Mouse (Mus musculus) kidney, postnatal 0 days (tissue): ENCODE results near the gene Map3k20. TPM values are rescaled to one million over a fixed set of nuclear protein-coding genes. Genes with fewer than 3 reads are reported as not detected.

ENCODE experiments used
- ATAC-seq: fragments of 200-750 bp; cut with Nextera tagmentation; replicated peaks from 2 replicates; pipeline ENCODE4 v1.8.0; 2017; ENCODE audit warnings: low read depth, moderate number of reproducible peaks, moderate TSS enrichment, moderate library complexity; ENCODE audit not compliant: low FRiP score
- DNase-seq: peaks from one replicate; pipeline ENCODE4 v3.0.0-alpha.2; 2016; ENCODE audit warnings: low spot score
- H3K27ac ChIP-seq: fragments of 300-500 bp; sonication (generic); 2 replicates; pipeline ENCODE4 v1.5.1; 2014; ENCODE audit warnings: mild to moderate bottlenecking
- H3K27me3 ChIP-seq: fragments of 300-500 bp; sonication (generic); 2 replicates; pipeline ENCODE4 v1.6.1; 2014; ENCODE audit warnings: low read length, mixed read lengths; ENCODE audit not compliant: insufficient read depth
- H3K36me3 ChIP-seq: fragments of 300-500 bp; sonication (generic); 2 replicates; pipeline ENCODE4 v1.6.1; 2014; ENCODE audit warnings: low read length, mixed read lengths; ENCODE audit not compliant: insufficient read depth
- H3K4me1 ChIP-seq: fragments of 300-500 bp; sonication (generic); replicated peaks from 2 replicates; pipeline ENCODE4 v1.6.1; 2014; ENCODE audit warnings: antibody characterized with exemption, low read length, mixed read lengths; ENCODE audit not compliant: insufficient read depth
- H3K4me2 ChIP-seq: fragments of 300-500 bp; sonication (generic); 2 replicates; pipeline ENCODE4 v1.6.1; 2014; ENCODE audit warnings: mild to moderate bottlenecking, low read length, moderate library complexity, mixed read lengths
- H3K4me3 ChIP-seq: fragments of 300-500 bp; sonication (generic); replicated peaks from 2 replicates; pipeline ENCODE4 v1.5.1; 2014; ENCODE audit warnings: low read depth, low read length
- H3K9ac ChIP-seq: fragments of 300-500 bp; sonication (generic); 2 replicates; pipeline ENCODE4 v1.6.1; 2014; ENCODE audit warnings: low read depth, low read length
- H3K9me3 ChIP-seq: fragments of 300-500 bp; sonication (generic); replicated peaks from 2 replicates; pipeline ENCODE4 v1.6.1; 2016; ENCODE audit warnings: low read length, inconsistent platforms, mixed read lengths
- CTCF ChIP-seq: IDR thresholded peaks from 2 replicates; pipeline ENCODE4 v1.5.1; 2016; ENCODE audit warnings: antibody characterized with exemption, low read depth, mild to moderate bottlenecking, moderate library complexity
- WGBS: fragments of 180-500 bp; shearing (Covaris S2); extraction: QIAGEN DNeasy Blood & Tissue Kit; methylation state at CpG from one replicate; pipeline ENCODE4 v1.1.7; 2014; 5-methylcytosine and 5-hydroxymethylcytosine counted together
- polyA plus RNA-seq: library from polyadenylated mRNA; unstranded; fragments of >200 nt; fragmentation: Nextera tagmentation; extraction: Ambion mirVana; gene quantifications from 2 replicates; pipeline ENCODE4 v1.2.1, GENCODE M21; 2015

The Map3k20 gene
- polyA plus RNA-seq, 1 experiment from 2014 or later, result 10.1 TPM

DNA sequence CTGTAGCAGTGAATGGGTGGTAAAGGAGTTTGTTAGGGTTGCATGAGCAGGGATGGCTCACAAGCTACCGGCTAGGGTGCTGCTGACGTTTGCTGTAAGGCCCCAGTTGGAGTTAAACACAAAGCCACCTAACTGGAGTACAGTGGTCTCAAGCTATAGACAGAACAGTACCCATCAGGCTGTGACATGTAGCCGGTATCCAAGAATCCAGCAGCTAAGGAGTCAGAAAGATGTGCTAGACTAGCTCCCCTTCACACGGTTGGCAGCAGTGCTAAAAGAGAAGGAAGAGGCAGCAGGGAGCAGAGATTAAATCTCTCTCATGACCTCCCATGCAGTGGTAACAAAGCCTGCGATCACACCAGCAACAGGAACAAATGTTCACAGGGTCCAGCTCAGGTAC is 36.2 kb downstream of the Map3k20 start:
- Histone ChIP-seq H3K4me3 (no peak overlapping the region), H3K9me3 (no peaks in the 10 kb centered on the region), H3K27me3 (no peaks in the 10 kb centered on the region), H3K27ac (no peak overlapping the region), H3K9ac (no peak overlapping the region), H3K4me1 (peaks cover 30% of the 10 kb centered on the region), H3K4me2 (no peak overlapping the region), H3K36me3 (no peaks in the 10 kb centered on the region)
- ATAC-seq (no peak), DNase-seq (no peak)
- WGBS, result 67% methylated on average over 5 of the region's 5 CpGs
- no peak for TF ChIP-seq CTCF

DNA sequence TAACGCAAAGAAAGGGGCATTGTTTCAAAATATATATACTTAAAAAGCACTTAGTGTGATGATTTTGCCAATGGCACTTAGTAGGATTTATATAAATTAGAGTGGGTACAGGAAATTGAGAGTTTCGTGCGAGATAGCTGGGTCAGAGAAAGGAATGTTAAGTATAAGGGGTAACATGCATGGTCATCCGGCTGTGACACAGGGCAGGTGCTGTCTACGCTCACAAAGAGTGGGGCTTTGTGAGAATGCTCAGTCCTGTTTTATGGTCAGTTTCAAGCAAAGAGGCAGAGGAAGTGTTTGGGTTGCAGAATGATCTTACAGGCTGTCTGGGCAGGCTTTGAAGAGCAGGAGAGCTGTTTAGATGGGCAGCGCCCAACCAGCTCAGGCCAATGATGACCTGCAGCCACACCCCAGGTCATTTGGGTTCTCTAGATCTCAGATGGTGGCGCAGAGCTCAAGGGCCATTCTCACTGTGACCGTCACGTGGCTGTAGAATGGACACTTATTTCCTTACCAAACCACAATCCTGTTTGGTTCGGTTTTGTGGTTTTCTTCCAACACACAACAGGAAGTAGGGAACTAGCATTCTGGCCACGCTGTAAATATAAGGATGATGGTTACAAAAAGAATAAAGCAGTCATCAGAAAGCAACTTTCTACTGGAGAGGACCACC is 37.4 kb downstream of the Map3k20 start:
- ATAC-seq (no peak), DNase-seq (no peak)
- no peak overlapping the region for H3K9ac ChIP-seq
- H3K9me3 ChIP-seq, result no peaks in the 10 kb centered on the region
- H3K4me3 ChIP-seq, result no peak overlapping the region
- H3K27me3 ChIP-seq, result no peaks in the 10 kb centered on the region
- 46% methylated on average over 11 of the region's 11 CpGs for WGBS
- TF ChIP-seq CTCF, result no peak
- H3K27ac ChIP-seq, result no peak overlapping the region
- peak overlapping the region; percentile 27; the same call in 1 of the 2 replicates for H3K4me2 ChIP-seq
- H3K36me3 ChIP-seq, result no peaks in the 10 kb centered on the region
- peaks cover 34% of the 10 kb centered on the region for H3K4me1 ChIP-seq

DNA sequence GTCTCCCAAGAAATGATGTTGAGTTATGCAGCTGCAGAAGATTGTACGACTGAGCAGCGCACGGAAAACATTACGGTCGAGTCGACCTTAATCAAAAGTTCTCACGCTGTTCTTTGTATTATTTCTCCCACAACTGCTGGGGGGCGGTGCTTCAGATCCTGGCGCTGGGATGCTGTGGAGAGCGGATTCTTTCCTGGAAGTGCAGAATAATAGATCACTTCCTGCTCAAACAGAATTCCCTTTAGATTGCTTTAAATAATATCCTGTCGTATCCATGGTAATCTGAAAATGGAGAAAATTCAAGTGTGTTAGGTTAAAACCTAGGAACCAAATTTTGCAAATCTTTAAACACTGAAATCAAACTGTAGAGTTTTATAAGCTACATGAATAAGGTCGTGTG is 39.0 kb downstream of the Map3k20 start:
- H3K4me1 ChIP-seq, result peaks cover 24% of the 10 kb centered on the region
- no peak overlapping the region for H3K4me3 ChIP-seq
- H3K9me3 ChIP-seq, result no peaks in the 10 kb centered on the region
- no peak for TF ChIP-seq CTCF
- no peak overlapping the region for H3K27ac ChIP-seq
- WGBS, result 58% methylated on average over 12 of the region's 12 CpGs
- ATAC-seq (no peak), DNase-seq (peak; percentile 66)
- H3K27me3 ChIP-seq, result no peaks in the 10 kb centered on the region
- no peaks in the 10 kb centered on the region for H3K36me3 ChIP-seq
- H3K9ac ChIP-seq, result no peak overlapping the region
- no peak overlapping the region for H3K4me2 ChIP-seq

DNA sequence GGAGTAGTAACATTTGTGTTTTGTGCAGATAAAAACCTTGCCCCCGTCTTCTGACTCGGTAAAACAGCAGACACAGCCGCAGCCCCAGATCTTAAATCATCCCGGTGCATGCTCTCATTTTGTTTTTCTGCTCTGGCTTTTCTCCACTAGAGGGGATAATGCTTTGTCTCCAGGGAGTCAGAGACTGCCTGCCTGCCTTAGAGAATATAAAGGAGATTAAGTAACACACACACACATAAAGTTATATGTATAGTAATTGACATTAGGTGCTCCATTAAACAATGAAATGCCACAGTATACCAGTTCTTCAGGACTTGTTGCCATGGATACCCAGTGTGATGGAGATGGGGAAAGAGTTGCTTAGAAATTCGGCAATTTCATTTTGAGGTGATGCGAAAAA is 41.1 kb downstream of the Map3k20 start:
- Histone ChIP-seq H3K36me3 (no peaks in the 10 kb centered on the region), H3K27me3 (no peaks in the 10 kb centered on the region), H3K27ac (no peak overlapping the region), H3K9me3 (no peaks in the 10 kb centered on the region), H3K4me3 (no peak overlapping the region), H3K4me1 (peaks cover 22% of the 10 kb centered on the region), H3K4me2 (no peak overlapping the region), H3K9ac (no peak overlapping the region)
- ATAC-seq (no peak), DNase-seq (peak; percentile 77)
- peak; percentile 66 for TF ChIP-seq CTCF
- WGBS, result 46% methylated on average over 6 of the region's 6 CpGs

DNA sequence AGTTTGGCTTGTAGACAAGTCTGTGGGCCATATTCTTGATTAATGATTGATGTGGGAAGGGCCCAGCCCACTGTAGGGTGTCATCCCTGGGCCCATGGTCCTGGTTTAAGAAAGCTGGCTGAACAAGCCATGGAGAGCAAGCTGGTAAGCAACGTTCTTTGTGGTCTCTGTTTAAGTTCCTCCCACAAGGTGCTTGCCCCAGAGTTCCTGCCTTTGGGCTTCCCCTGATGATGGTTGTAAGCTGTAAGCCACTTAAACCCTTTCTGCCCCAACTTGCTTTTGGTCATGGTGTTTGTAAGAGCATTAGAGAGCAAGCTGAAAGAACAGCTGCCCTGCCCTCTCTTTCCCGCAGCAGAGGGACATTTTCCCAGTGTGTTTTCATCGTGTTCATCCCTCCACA is 43.0 kb downstream of the Map3k20 start:
- no peak for TF ChIP-seq CTCF
- DNase-seq (no peak), ATAC-seq (no peak)
- Histone ChIP-seq H3K4me1 (peaks cover 9% of the 10 kb centered on the region), H3K36me3 (no peaks in the 10 kb centered on the region), H3K27ac (no peak overlapping the region), H3K4me2 (no peak overlapping the region), H3K27me3 (no peaks in the 10 kb centered on the region), H3K4me3 (no peak overlapping the region), H3K9ac (no peak overlapping the region), H3K9me3 (no peaks in the 10 kb centered on the region)
- WGBS, result 70% methylated on average over 3 of the region's 3 CpGs

DNA sequence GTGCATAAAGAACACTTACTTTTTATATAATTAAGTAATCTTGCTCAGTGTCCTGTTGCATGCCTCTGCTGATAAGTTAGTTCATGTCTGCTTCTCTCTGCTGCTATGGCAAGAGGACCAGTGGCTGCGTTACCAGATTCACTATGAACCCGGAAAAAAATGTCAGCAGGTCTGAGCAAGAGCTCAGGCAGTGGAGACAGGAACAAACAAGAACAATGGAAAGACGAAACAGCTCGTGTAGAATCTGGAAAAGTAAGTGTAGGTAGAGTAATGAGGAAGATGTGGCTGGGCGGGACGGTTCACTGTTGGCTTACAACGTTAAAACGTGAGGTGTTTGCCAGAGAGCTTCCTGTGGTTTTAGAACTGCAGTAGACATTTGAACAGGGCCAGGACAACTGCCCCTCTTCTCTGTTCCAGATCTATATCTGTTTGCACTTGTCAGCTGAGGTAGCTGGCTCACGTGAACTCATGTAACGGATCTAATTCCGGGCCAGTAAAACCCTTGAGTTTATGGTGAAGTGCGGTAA is 45.6 kb downstream of the Map3k20 start:
- no peak for TF ChIP-seq CTCF
- no peaks in the 10 kb centered on the region for H3K36me3 ChIP-seq
- no peak overlapping the region for H3K27ac ChIP-seq
- H3K27me3 ChIP-seq, result no peaks in the 10 kb centered on the region
- H3K9me3 ChIP-seq, result no peaks in the 10 kb centered on the region
- H3K4me1 ChIP-seq, result peaks cover 3% of the 10 kb centered on the region
- ATAC-seq (no peak), DNase-seq (no peak)
- no peak overlapping the region for H3K4me2 ChIP-seq
- 76% methylated on average over 12 of the region's 12 CpGs for WGBS
- H3K4me3 ChIP-seq, result no peak overlapping the region
- H3K9ac ChIP-seq, result no peak overlapping the region

DNA sequence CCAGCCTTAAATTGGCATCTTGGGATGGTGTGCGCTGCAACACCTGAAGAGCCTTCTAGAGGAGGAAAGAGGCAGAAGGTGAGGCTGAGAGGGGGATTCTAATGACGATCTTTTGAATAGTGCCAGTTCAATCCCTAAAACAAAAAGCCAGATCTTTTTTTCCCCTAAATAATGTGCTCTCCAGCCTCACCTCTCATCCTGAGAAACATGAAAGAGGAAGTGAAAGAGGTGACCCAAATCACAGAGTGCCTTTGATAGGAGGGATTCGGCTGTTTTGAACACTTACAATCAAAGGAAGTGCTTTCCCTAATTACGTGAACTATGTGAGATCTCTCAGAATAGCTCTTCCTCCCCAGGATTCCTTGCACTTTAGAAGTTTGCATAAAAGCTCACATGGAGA is 46.6 kb downstream of the Map3k20 start:
- Histone ChIP-seq H3K36me3 (no peaks in the 10 kb centered on the region), H3K27me3 (no peaks in the 10 kb centered on the region), H3K9ac (no peak overlapping the region), H3K27ac (no peak overlapping the region), H3K4me1 (peaks cover 2% of the 10 kb centered on the region), H3K4me2 (no peak overlapping the region), H3K9me3 (no peaks in the 10 kb centered on the region), H3K4me3 (no peak overlapping the region)
- DNase-seq (no peak), ATAC-seq (no peak)
- no peak for TF ChIP-seq CTCF
- 67% methylated on average over 4 of the region's 4 CpGs for WGBS
